Mouse (Mus musculus): ENCODE measurements around the gene Myd88. TPM values are rescaled to one million over a fixed set of nuclear protein-coding genes. Genes with fewer than 3 reads are reported as not detected.

The Myd88 gene
- polyA plus RNA-seq, 1 experiment from 2014 or later: 43.1 TPM

- Histone ChIP-seq H3K27ac (no peak within 1 kb of the TSS), H3K79me2 (ENCODE audit: inconsistent target) (no peaks in the 10 kb centered on the region), H3K36me3 (ENCODE audit: inconsistent target) (no peaks in the 10 kb centered on the region), H3K4me3 (ENCODE audit: inconsistent target) (peak within 1 kb of the TSS; percentile 45)
- 2% methylated on average over 65 of the region's 65 CpGs for WGBS (ENCODE audit: missing documents)
Measured at GRCm38 (mm10) chr9:119357331-119358057, 16.3 kb upstream of the Myd88 start, which contains the start of gene Xylb. Gene Xylb, plus strand, starts transcription at chr9:119357381.

- 96% methylated on average over 6 of the region's 6 CpGs for WGBS (ENCODE audit: missing documents)
- Histone ChIP-seq H3K4me3 (ENCODE audit: inconsistent target) (no peak overlapping the region), H3K79me2 (ENCODE audit: inconsistent target) (no peaks in the 10 kb centered on the region), H3K36me3 (ENCODE audit: inconsistent target) (peaks cover 5% of the 10 kb centered on the region; the same call in 1 of the 2 replicates), H3K27ac (no peak overlapping the region)
Measured at GRCm38 (mm10) chr9:119355943-119356342, 14.7 kb upstream of the Myd88 start.

GRCm38 (mm10) chr9:119353926-119354325, 12.7 kb upstream of the Myd88 start:
- Histone ChIP-seq H3K79me2 (ENCODE audit: inconsistent target) (no peaks in the 10 kb centered on the region), H3K27ac (no peak overlapping the region), H3K36me3 (ENCODE audit: inconsistent target) (peaks cover 16% of the 10 kb centered on the region; the same call in 1 of the 2 replicates), H3K4me3 (ENCODE audit: inconsistent target) (no peak overlapping the region)
- WGBS (ENCODE audit: missing documents): 94% methylated on average over 6 of the region's 6 CpGs

- H3K4me3 ChIP-seq (ENCODE audit: inconsistent target): no peak overlapping the region
- 38% methylated on average over 4 of the region's 4 CpGs for WGBS (ENCODE audit: missing documents)
- H3K27ac ChIP-seq: no peak overlapping the region
- no peaks in the 10 kb centered on the region for H3K79me2 ChIP-seq (ENCODE audit: inconsistent target)
- H3K36me3 ChIP-seq (ENCODE audit: inconsistent target): peaks cover 32% of the 10 kb centered on the region
Measured at GRCm38 (mm10) chr9:119352060-119352459, 10.8 kb upstream of the Myd88 start.

GRCm38 (mm10) chr9:119350947-119351705, 9.9 kb upstream of the Myd88 start:
- 89% methylated on average over 10 of the region's 10 CpGs for WGBS (ENCODE audit: missing documents)

GRCm38 (mm10) chr9:119350531-119350930, 9.3 kb upstream of the Myd88 start:
- Histone ChIP-seq H3K79me2 (ENCODE audit: inconsistent target) (no peaks in the 10 kb centered on the region), H3K27ac (no peak overlapping the region), H3K4me3 (ENCODE audit: inconsistent target) (no peak overlapping the region), H3K36me3 (ENCODE audit: inconsistent target) (peaks cover 47% of the 10 kb centered on the region)
- 100% methylated on average over 3 of the region's 3 CpGs for WGBS (ENCODE audit: missing documents)

More at GRCm38 (mm10) chr9:119350947-119351705, 9.9 kb upstream of the Myd88 start:
- H3K27ac ChIP-seq: no peak overlapping the region
- no peak overlapping the region for H3K4me3 ChIP-seq (ENCODE audit: inconsistent target)
- peaks cover 41% of the 10 kb centered on the region for H3K36me3 ChIP-seq (ENCODE audit: inconsistent target)
- no peaks in the 10 kb centered on the region for H3K79me2 ChIP-seq (ENCODE audit: inconsistent target)

GRCm38 (mm10) chr9:119346376-119346775, 5.2 kb upstream of the Myd88 start:
- Histone ChIP-seq H3K4me3 (ENCODE audit: inconsistent target) (no peak overlapping the region), H3K79me2 (ENCODE audit: inconsistent target) (peaks cover 20% of the 10 kb centered on the region), H3K27ac (no peak overlapping the region), H3K36me3 (ENCODE audit: inconsistent target) (peaks cover 69% of the 10 kb centered on the region)
- 85% methylated on average over 8 of the region's 8 CpGs for WGBS (ENCODE audit: missing documents)

GRCm38 (mm10) chr9:119342728-119343127, 1.5 kb upstream of the Myd88 start:
- Histone ChIP-seq H3K36me3 (ENCODE audit: inconsistent target) (peaks cover 46% of the 10 kb centered on the region), H3K4me3 (ENCODE audit: inconsistent target) (no peak overlapping the region), H3K27ac (no peak overlapping the region), H3K79me2 (ENCODE audit: inconsistent target) (peaks cover 42% of the 10 kb centered on the region)
- 99% methylated on average over 7 of the region's 7 CpGs for WGBS (ENCODE audit: missing documents)

GRCm38 (mm10) chr9:119340212-119340580, 1.0 kb downstream of the Myd88 start:
- peak overlapping the region; percentile 93 for H3K27ac ChIP-seq
- under 1% methylated on average over 8 of the region's 8 CpGs for WGBS (ENCODE audit: missing documents)
- peaks cover 35% of the 10 kb centered on the region; the same call in 1 of the 2 replicates for H3K36me3 ChIP-seq (ENCODE audit: inconsistent target)

GRCm38 (mm10) chr9:119339558-119340211, 1.5 kb downstream of the Myd88 start, which contains the start of gene Acaa1a:
Gene Acaa1a, plus strand, starts transcription at chr9:119339676.
- under 1% methylated on average over 43 of the region's 43 CpGs for WGBS (ENCODE audit: missing documents)
- peak within 1 kb of the TSS; percentile 93 for H3K27ac ChIP-seq
- peaks cover 31% of the 10 kb centered on the region; the same call in 1 of the 2 replicates for H3K36me3 ChIP-seq (ENCODE audit: inconsistent target)
- H3K79me2 ChIP-seq (ENCODE audit: inconsistent target): peaks cover 52% of the 10 kb centered on the region
- H3K4me3 ChIP-seq (ENCODE audit: inconsistent target): peak within 1 kb of the TSS; percentile 77

More at GRCm38 (mm10) chr9:119340212-119340580, 1.0 kb downstream of the Myd88 start:
- Histone ChIP-seq H3K79me2 (ENCODE audit: inconsistent target) (peaks cover 52% of the 10 kb centered on the region), H3K4me3 (ENCODE audit: inconsistent target) (peak overlapping the region; percentile 77)

- 27% methylated on average over 6 of the region's 7 CpGs for WGBS (ENCODE audit: missing documents)
- peaks cover 26% of the 10 kb centered on the region; the same call in 1 of the 2 replicates for H3K36me3 ChIP-seq (ENCODE audit: inconsistent target)
- H3K27ac ChIP-seq: peak overlapping the region; percentile 93
- peak overlapping the region; percentile 77 for H3K4me3 ChIP-seq (ENCODE audit: inconsistent target)
- peaks cover 52% of the 10 kb centered on the region for H3K79me2 ChIP-seq (ENCODE audit: inconsistent target)
Measured at GRCm38 (mm10) chr9:119339106-119339505, 2.1 kb downstream of the Myd88 start.

- 0 out of 2 replicates have a peak overlapping the region, but pooled peaks have one; percentile 77 for H3K4me3 ChIP-seq (ENCODE audit: inconsistent target)
- H3K79me2 ChIP-seq (ENCODE audit: inconsistent target): peaks cover 47% of the 10 kb centered on the region
- 89% methylated on average over 3 of the region's 3 CpGs for WGBS (ENCODE audit: missing documents)
- H3K27ac ChIP-seq: no peak overlapping the region
- H3K36me3 ChIP-seq (ENCODE audit: inconsistent target): peaks cover 18% of the 10 kb centered on the region; the same call in 1 of the 2 replicates
Measured at GRCm38 (mm10) chr9:119338350-119338749, 2.9 kb downstream of the Myd88 start.

GRCm38 (mm10) chr9:119337842-119338241, 3.4 kb downstream of the Myd88 start:
- no peak overlapping the region for H3K27ac ChIP-seq
- 85% methylated on average over 7 of the region's 14 CpGs for WGBS (ENCODE audit: missing documents)
- peaks cover 44% of the 10 kb centered on the region for H3K79me2 ChIP-seq (ENCODE audit: inconsistent target)
- peaks cover 16% of the 10 kb centered on the region; the same call in 1 of the 2 replicates for H3K36me3 ChIP-seq (ENCODE audit: inconsistent target)
- H3K4me3 ChIP-seq (ENCODE audit: inconsistent target): no peak overlapping the region

- WGBS (ENCODE audit: missing documents): 91% methylated on average over 4 of the region's 4 CpGs
- H3K79me2 ChIP-seq (ENCODE audit: inconsistent target): peaks cover 32% of the 10 kb centered on the region
Measured at GRCm38 (mm10) chr9:119335571-119335970, 5.6 kb downstream of the Myd88 start.

More at GRCm38 (mm10) chr9:119335571-119335970, 5.6 kb downstream of the Myd88 start:
- H3K27ac ChIP-seq: peak overlapping the region; percentile 48; the same call in 1 of the 2 replicates
- H3K36me3 ChIP-seq (ENCODE audit: inconsistent target): peaks cover 16% of the 10 kb centered on the region; the same call in 1 of the 2 replicates
- H3K4me3 ChIP-seq (ENCODE audit: inconsistent target): no peak overlapping the region

Measured in macrophage (primary cell).